Mouse (Mus musculus): ENCODE measurements around the gene Mrpl52. TPM values are rescaled to one million over a fixed set of nuclear protein-coding genes. Genes with fewer than 3 reads are reported as not detected.

Mrpl52 gene
- polyA plus RNA-seq, 1 experiment = 2,909 TPM

DNA sequence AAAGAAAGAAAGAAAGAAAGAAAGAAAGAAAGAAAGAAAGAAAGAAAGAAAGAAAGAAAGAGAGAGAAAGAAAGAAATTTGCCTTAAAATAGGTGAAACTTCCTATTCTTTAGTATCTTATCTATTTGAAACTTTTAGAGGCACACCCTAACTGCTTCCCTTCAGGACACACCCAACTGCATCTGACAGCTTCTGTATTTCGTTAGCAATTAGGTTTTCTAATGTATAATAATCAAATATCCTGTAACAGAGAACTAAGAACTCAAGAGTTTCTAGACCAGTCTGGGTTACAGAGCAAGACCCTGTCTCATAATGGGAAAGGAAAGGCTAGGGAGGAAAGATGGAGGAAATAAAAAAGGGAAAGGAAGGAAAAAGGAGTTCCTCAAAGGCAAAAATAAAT, 2.1 kb upstream of the Mrpl52 start:
- TF ChIP-seq GATA1 (IDR thresholded peaks at IDR 0.05; ENCODE audit: low read length) = no peak

DNA sequence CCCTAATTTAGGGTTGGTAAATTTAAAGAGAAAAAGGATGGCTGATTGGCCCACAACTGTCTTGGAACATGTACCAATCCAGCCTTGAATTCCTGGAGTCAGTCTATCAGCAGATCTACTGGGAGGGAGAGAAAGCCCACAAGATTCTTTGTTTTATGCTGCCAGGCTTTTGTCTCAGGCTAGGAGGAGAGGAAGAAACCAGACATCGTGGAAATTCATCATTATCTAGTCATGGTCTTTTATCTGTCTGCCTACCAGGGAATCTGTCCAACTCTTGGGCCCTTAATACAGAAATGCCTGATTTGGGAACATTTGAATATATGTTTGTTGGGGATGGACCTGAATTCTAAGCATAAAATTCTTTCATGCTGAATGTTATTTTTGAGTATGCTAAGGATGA, 1.2 kb upstream of the Mrpl52 start:
- TF ChIP-seq GATA1 (IDR thresholded peaks at IDR 0.05; ENCODE audit: low read length) = no peak

DNA sequence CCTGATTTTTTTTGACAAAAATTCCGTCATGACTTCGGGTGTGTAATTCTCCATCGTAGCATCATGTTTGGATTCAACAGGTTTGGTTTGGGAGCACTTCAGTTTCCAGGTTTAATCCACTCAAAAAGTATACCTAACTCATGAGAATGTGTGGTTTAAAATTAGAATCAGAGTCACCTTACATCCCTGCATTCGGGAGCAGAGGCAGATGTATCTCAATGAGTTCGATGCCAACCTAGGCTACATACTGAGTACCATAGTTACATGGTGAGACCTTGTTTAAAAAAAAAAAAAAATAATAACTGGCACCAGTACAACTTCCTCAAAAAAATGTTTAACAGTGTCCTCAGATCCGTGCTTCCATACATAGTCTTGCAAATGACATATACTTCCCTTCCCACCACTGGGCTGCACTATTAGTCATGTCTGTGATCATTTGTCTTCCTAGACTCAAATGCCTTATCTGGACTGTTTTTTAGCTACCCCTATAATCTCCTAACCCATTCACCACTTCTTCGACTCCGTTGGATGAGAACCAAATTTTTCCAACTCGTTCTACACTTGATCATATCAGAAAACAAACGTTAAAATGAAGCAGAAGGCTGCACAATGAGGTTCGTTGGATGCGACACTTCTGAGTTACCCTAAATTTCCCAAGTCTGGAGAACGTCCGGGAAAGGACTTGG, 563 bp upstream of the Mrpl52 start:
- TF ChIP-seq GATA1 (IDR thresholded peaks at IDR 0.05; ENCODE audit: low read length) = no peak

DNA sequence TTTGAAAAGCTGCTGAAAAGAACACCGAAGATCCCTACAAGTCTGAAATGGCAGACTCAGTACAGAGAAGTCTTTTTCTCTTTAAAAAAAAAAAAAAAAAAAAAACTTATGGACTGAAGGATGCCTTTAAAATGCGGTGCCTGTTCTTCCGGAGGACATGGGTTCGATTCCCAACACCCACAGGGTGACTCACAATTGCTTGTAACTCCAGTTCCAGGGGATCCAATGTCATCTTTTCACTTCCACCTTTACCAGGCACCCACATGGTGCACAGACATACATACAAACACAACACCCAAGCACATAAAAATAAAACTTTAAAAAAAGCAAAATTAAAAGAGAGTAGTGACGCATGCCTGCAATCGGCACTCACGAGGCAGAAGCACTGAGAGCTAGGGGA, 987 bp downstream of the Mrpl52 start:
- no peak for TF ChIP-seq GATA1 (IDR thresholded peaks at IDR 0.05; ENCODE audit: low read length)

GRCm38 (mm10) chr14:54428421-54428820, 1.7 kb downstream of the Mrpl52 start:
- no peak for TF ChIP-seq GATA1 (IDR thresholded peaks at IDR 0.05; ENCODE audit: low read length)

- TF ChIP-seq GATA1 (IDR thresholded peaks at IDR 0.05; ENCODE audit: low read length) = no peak
Observed at GRCm38 (mm10) chr14:54429332-54430093, 2.8 kb downstream of the Mrpl52 start.

- TF ChIP-seq GATA1 (IDR thresholded peaks at IDR 0.05; ENCODE audit: low read length) = no peak
Observed at GRCm38 (mm10) chr14:54430406-54431145, 3.9 kb downstream of the Mrpl52 start.

- no peak for TF ChIP-seq GATA1 (IDR thresholded peaks at IDR 0.05; ENCODE audit: low read length)
Observed at GRCm38 (mm10) chr14:54431334-54432077, 4.8 kb downstream of the Mrpl52 start, which contains the start of gene Mmp14. Gene Mmp14, plus strand, starts transcription at chr14:54431612.

- no peak for TF ChIP-seq GATA1 (IDR thresholded peaks at IDR 0.05; ENCODE audit: low read length)
Observed at GRCm38 (mm10) chr14:54432078-54432836, 5.5 kb downstream of the Mrpl52 start.

DNA sequence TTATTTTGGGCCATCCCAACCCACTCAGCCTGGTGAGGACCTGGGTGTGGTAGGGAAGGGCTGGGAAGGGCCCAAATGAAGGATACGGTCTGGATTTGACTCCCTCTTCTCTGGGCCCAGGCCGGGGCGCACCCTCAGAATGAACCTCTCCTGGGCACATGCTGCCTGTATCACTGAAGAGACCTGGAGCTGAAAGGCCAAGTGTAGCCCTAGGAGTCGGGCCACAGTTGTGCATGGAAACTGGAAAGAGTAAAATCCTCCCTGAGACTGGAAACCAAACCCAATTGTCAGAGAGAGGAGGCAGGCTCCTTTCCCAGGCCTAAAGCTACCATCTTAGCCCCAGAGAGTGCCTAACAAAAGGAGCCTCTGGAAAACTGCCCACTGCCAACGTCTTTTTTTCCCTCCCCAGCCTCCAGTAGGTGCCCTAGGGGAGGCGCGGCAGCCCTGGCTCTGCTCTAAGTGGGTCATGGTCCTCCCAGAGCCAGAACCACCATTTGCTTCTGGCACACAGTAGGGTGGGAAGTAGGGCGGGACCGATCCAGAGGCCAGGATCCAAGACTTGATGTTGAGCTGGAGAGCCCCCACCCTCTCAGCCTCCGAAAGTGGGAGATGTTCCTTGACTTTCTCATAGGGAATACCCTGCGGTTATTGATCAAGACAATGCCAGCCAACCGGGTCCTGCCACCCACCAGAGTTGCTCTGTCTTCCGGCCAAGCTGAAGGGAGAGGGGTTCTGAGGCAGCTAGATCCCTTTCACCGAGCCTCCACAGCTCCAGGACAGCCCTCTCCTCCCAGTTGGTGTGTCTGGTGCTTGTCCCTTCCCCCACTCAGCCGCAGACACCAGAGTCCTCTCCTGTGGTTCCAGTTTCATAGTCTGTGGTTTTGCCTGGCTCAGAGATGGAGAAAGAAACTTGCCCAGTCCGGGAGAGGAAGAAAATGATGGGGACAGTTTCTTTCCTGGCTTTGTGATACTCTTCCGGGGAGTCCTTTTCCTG, 6.4 kb downstream of the Mrpl52 start:
- no peak for TF ChIP-seq GATA1 (IDR thresholded peaks at IDR 0.05; ENCODE audit: low read length)

DNA sequence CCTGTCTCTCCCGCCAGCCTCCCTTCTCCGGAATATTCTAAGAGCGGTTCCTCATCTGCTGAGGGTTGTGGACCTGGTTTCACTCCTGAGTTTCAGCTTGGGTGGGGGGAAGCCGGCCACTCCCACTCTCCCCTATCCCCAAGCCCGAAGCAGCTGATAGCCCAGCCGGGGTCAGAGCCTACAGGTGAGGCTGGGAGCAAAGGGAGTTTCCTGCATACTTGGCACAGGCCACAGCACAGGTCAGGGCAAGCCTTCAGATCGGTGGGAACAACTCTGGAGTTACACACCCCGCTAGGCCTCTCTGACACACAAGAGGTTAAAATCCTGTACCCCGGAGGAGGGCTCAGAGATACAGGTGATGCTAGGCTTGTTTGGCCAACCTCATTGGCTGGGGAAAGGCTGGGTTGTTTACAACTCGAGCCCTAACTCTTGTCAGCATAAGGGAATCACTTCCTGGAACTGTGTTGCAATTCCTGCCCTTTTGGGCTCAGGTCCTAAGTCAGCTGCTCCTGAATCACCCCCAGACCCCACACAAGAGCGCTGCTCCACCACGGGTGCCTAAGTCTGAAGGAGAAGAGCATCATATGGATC, 7.3 kb downstream of the Mrpl52 start:
- TF ChIP-seq GATA1 (IDR thresholded peaks at IDR 0.05; ENCODE audit: low read length) = no peak

DNA sequence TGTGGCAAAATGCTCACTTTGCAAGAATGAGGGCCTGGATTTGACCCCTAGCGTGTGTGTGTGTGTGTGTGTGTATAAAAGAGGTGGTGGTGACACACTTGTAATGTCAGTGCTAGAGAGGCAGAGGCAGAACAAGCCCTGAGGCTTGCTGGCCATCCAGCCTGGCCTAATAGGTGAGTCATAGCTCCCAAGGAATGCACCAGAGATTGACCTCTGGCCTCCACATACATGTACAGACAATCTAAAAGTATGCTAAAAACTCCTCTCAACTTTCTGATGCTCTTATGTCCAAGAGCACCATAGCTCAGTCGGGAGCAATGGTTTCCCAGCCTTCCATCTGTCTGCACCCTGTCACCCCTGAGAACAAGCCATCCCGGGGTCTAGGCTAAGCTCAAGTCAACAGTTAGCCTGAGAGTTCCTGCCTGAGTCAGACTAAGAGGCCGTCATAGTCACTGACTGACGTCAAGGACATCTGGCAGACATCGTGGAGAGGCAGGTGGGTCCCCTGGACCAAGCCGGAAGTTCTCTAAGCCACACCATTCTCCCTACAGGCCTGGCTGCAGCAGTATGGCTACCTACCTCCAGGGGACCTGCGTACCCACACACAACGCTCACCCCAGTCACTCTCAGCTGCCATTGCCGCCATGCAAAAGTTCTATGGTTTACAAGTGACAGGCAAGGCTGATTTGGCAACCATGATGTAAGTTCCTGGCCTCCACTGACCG, 8.6 kb downstream of the Mrpl52 start:
- no peak for TF ChIP-seq GATA1 (IDR thresholded peaks at IDR 0.05; ENCODE audit: low read length)

DNA sequence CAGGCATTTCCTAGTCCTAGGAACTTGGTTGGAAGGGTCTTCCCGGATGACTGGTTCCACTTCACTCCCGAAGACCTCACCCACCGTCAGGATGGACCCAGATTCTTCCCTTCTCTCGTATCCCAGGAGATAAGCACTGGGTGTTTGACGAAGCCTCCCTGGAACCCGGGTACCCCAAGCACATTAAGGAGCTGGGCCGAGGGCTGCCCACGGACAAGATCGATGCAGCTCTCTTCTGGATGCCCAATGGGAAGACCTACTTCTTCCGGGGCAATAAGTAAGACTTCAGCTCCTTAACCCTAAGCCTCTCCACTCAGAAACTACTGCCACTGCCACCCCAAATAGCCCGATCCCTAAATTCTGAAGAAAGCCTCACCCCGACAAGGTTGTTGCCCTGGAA, 12.4 kb downstream of the Mrpl52 start:
- no peak for TF ChIP-seq GATA1 (IDR thresholded peaks at IDR 0.05; ENCODE audit: low read length)
